Mouse (Mus musculus) gastrocnemius, postnatal 36 days (tissue): ENCODE measurements around the gene Vmn2r45. TPM values are rescaled to one million over a fixed set of nuclear protein-coding genes. Genes with fewer than 3 reads are reported as not detected.
"Not testable (repeated sequence)": the region's sequence is repeated elsewhere in the genome, so short reads cannot be mapped to it uniquely, and the experiment has no call there.

ENCODE experiments used
- DNase-seq, 2 experiments: peaks; one replicate each; pipeline ENCODE4 v3.0.0; 2022
- intact Hi-C: fragments of 180-260 bp; cut with DNase I; formaldehyde crosslinking; loops from one replicate; pipeline ENCODE4 v1.15.1; 2025
- long read RNA-seq, 2 experiments: library from polyadenylated mRNA; stranded (forward); transcript quantifications; one replicate each; pipeline ENCODE4 v2.0.0; 2021
- total RNA-seq, 2 experiments: library from RNA; stranded (reverse); gene quantifications; 2 replicates each; pipeline ENCODE4 v1.2.3; 2021

The Vmn2r45 gene
- not detected for total RNA-seq
- long read RNA-seq, experiment 1: 0 reads
- long read RNA-seq, experiment 2: 0 reads

- intact Hi-C loops, DNase-seq: not testable (repeated sequence)
Measured at GRCm38 (mm10) chr7:8488975-8489374, at the start of gene Vmn2r45. Gene Vmn2r45 (minus strand): TSS chr7:8489075.

Other genes starting within 250 kb of the Vmn2r45 start
- not detected for gene Vmn2r43, start 228.5 kb downstream of the Vmn2r45 start, total RNA-seq
- gene Vmn2r44, start 105.7 kb downstream of the Vmn2r45 start, total RNA-seq: not detected